Mouse (Mus musculus): ENCODE results near the gene Foxc1.

The Foxc1 gene

GRCm38 (mm10) chr13:31830332-31830731 lies 23.9 kb downstream of the Foxc1 start:
- no peak for DNase-seq (ENCODE audit: low read depth, low spot score)

- no peak for DNase-seq (ENCODE audit: low read depth, low spot score)
Measured at GRCm38 (mm10) chr13:31835802-31836201, 29.4 kb downstream of the Foxc1 start.

- no peak for DNase-seq (ENCODE audit: low read depth, low spot score)
Measured at GRCm38 (mm10) chr13:31849258-31849971, 43.0 kb downstream of the Foxc1 start.

GRCm38 (mm10) chr13:31853564-31853963 lies 47.1 kb downstream of the Foxc1 start:
- DNase-seq (ENCODE audit: low read depth, low spot score), result no peak

GRCm38 (mm10) chr13:31854000-31854399 lies 47.6 kb downstream of the Foxc1 start:
- DNase-seq (ENCODE audit: low read depth, low spot score), result no peak

GRCm38 (mm10) chr13:31860200-31860599 lies 53.8 kb downstream of the Foxc1 start:
- DNase-seq (ENCODE audit: low read depth, low spot score), result no peak
